Mouse (Mus musculus): ENCODE measurements at regions not wholly inside any gene's neighbourhood (a gene's known extent, or its start where the extent isn't known, plus 50 kb on each side); places are given as distances from the start of the nearest gene placed in this dataset.

- TF ChIP-seq CTCF (IDR thresholded peaks at IDR 0.05) (no peak), POLR2A (IDR thresholded peaks at IDR 0.05; ENCODE audit: insufficient read depth, low read depth, low read length) (no peak)
Measured at GRCm38 (mm10) chr15:62073595-62073994, 1150.8 kb upstream of the A1bg start.

All from heart, adult 2 months (tissue).